Mouse (Mus musculus) CH12.LX (cell line): Measurements from ENCODE around the gene Cwc25. TPM values are rescaled to one million over a fixed set of nuclear protein-coding genes. Genes with fewer than 3 reads are reported as not detected.

Experiments
- DNase-seq: peaks from one replicate; pipeline ENCODE4 v3.0.0-alpha.2; 2013; ENCODE audit errors: extremely low read depth
- H3K27ac ChIP-seq: 2 replicates; pipeline ENCODE4 v1.5.1; 2012; ENCODE audit warnings: low read depth, mild to moderate bottlenecking, control low read depth, moderate library complexity; ENCODE audit not compliant: insufficient read depth
- H3K27me3 ChIP-seq: replicated peaks from 2 replicates; pipeline ENCODE3; 2012; ENCODE audit warnings: inconsistent platforms
- H3K36me3 ChIP-seq, 2 experiments: replicated peaks in 1 of 2; 2 replicates each; pipeline versions ENCODE3 to v1.6.1; 2012; ENCODE audit warnings: inconsistent platforms in 1 of 2, low read length in 1 of 2, mild to moderate bottlenecking in 1 of 2, mixed read lengths in 1 of 2, moderate library complexity in 1 of 2; ENCODE audit not compliant: control insufficient read depth in 1 of 2, insufficient read depth in 1 of 2
- H3K4me1 ChIP-seq, 2 experiments: 2 replicates each; pipeline ENCODE4 v1.6.1; 2012; ENCODE audit warnings: inconsistent platforms in 1 of 2, moderate library complexity in 1 of 2; ENCODE audit not compliant: insufficient read depth in 2 of 2, control insufficient read depth in 1 of 2
- H3K4me2 ChIP-seq: 2 replicates; pipeline ENCODE4 v1.6.1; 2012; ENCODE audit warnings: low read depth, mild to moderate bottlenecking, control low read depth; ENCODE audit not compliant: poor library complexity, insufficient read depth, severe bottlenecking
- H3K4me3 ChIP-seq, 3 experiments: fragments of 150-350 bp in 1 of 3; sonication (generic) in 1 of 3; replicated peaks in 1 of 3; 2 replicates each; pipeline versions ENCODE3 to v1.5.1; 2011 to 2012; ENCODE audit warnings: low read depth in 2 of 3, low read length in 2 of 3, mild to moderate bottlenecking in 2 of 3, moderate library complexity in 2 of 3, control low read depth in 1 of 3, improper control_type of control experiment in 1 of 3, inconsistent platforms in 1 of 3, mixed read lengths in 1 of 3; ENCODE audit not compliant: poor library complexity in 1 of 3
- H3K79me2 ChIP-seq: replicated peaks from 2 replicates; pipeline ENCODE4 v1.6.1; 2012; ENCODE audit warnings: mild to moderate bottlenecking, moderate library complexity; ENCODE audit not compliant: control insufficient read depth, poor library complexity, insufficient read depth, severe bottlenecking; ENCODE audit errors: extremely low read depth
- H3K9ac ChIP-seq: 2 replicates; pipeline ENCODE4 v1.6.1; 2012; ENCODE audit warnings: low read depth, mild to moderate bottlenecking, control low read depth, moderate library complexity; ENCODE audit not compliant: insufficient read depth
- H3K9me3 ChIP-seq: replicated peaks from 2 replicates; pipeline ENCODE3; 2012; ENCODE audit warnings: low read length, inconsistent platforms, mixed read lengths
- BHLHE40 ChIP-seq: IDR thresholded peaks from 2 replicates; pipeline ENCODE4 v1.6.1; 2011; ENCODE audit warnings: mild to moderate bottlenecking, low read depth, low read length, improper control_type of control experiment
- CHD1 ChIP-seq: IDR thresholded peaks from 2 replicates; pipeline ENCODE4 v1.6.1; 2012; ENCODE audit warnings: low read depth, low read length, improper control_type of control experiment, inconsistent platforms
- CHD2 ChIP-seq: IDR thresholded peaks from 2 replicates; pipeline ENCODE4 v1.6.1; 2011; ENCODE audit warnings: low read length, improper control_type of control experiment
- CTCF ChIP-seq, 2 experiments: IDR thresholded peaks in 1 of 2; conservative IDR thresholded peaks in 1 of 2; 2 replicates each; pipeline ENCODE4 v1.5.1; 2011 to 2012; ENCODE audit warnings: low read depth in 2 of 2, low read length in 2 of 2, improper control_type of control experiment in 1 of 2, inconsistent platforms in 1 of 2, mild to moderate bottlenecking in 1 of 2, moderate library complexity in 1 of 2
- E2F4 ChIP-seq: IDR thresholded peaks from 2 replicates; pipeline ENCODE4 v1.6.1; 2011; ENCODE audit warnings: low read depth, low read length, improper control_type of control experiment; ENCODE audit not compliant: insufficient replicate concordance
- ELF1 ChIP-seq: IDR thresholded peaks from 2 replicates; pipeline ENCODE4 v1.6.1; 2014; ENCODE audit warnings: low read depth, mild to moderate bottlenecking, inconsistent platforms, low read length, improper control_type of control experiment
- EP300 ChIP-seq: IDR thresholded peaks from 2 replicates; pipeline ENCODE4 v1.6.1; 2011; ENCODE audit warnings: low read length, improper control_type of control experiment
- ETS1 ChIP-seq: conservative IDR thresholded peaks from 2 replicates; pipeline ENCODE4 v1.6.1; 2012; ENCODE audit warnings: low read depth, mild to moderate bottlenecking, inconsistent platforms, low read length, improper control_type of control experiment, moderate library complexity
- GABPA ChIP-seq: IDR thresholded peaks from 2 replicates; pipeline ENCODE4 v1.6.1; 2012; ENCODE audit warnings: low read depth, low read length, improper control_type of control experiment, inconsistent platforms; ENCODE audit not compliant: insufficient replicate concordance
- HCFC1 ChIP-seq: IDR thresholded peaks from 2 replicates; pipeline ENCODE4 v1.6.1; 2012; ENCODE audit warnings: low read depth, mild to moderate bottlenecking, inconsistent platforms, low read length, improper control_type of control experiment
- JUND ChIP-seq: conservative IDR thresholded peaks from 2 replicates; pipeline ENCODE4 v1.6.1; 2011; ENCODE audit warnings: low read depth, low read length, improper control_type of control experiment
- KAT2A ChIP-seq: IDR thresholded peaks from 2 replicates; pipeline ENCODE4 v1.6.1; 2012; ENCODE audit warnings: low read length, improper control_type of control experiment, inconsistent platforms; ENCODE audit not compliant: insufficient replicate concordance
- MAX ChIP-seq: IDR thresholded peaks from 2 replicates; pipeline ENCODE4 v1.6.1; 2011; ENCODE audit warnings: low read length, improper control_type of control experiment
- MXI1 ChIP-seq: IDR thresholded peaks from 2 replicates; pipeline ENCODE4 v1.6.1; 2011; ENCODE audit warnings: mild to moderate bottlenecking, low read depth, low read length, improper control_type of control experiment
- MYC ChIP-seq: IDR thresholded peaks from 2 replicates; pipeline ENCODE4 v1.6.1; 2011; ENCODE audit warnings: low read depth, mild to moderate bottlenecking, improper control_type of control experiment, low read length
- NELFE ChIP-seq: IDR thresholded peaks from 2 replicates; pipeline ENCODE4 v1.6.1; 2011; ENCODE audit warnings: low read depth, low read length, improper control_type of control experiment
- POLR2A ChIP-seq: IDR thresholded peaks from 2 replicates; pipeline ENCODE4 v1.6.1; 2011; ENCODE audit warnings: low read depth, mild to moderate bottlenecking, improper control_type of control experiment, low read length
- POLR2AphosphoS2 ChIP-seq: IDR thresholded peaks from 2 replicates; pipeline ENCODE4 v1.6.1; 2011; ENCODE audit warnings: low read depth, low read length, improper control_type of control experiment
- RAD21 ChIP-seq: IDR thresholded peaks from 2 replicates; pipeline ENCODE4 v1.6.1; 2011; ENCODE audit warnings: low read depth, mild to moderate bottlenecking, low read length, improper control_type of control experiment, moderate library complexity
- SIN3A ChIP-seq: IDR thresholded peaks from 2 replicates; pipeline ENCODE4 v1.6.1; 2012; ENCODE audit warnings: low read length, improper control_type of control experiment, inconsistent platforms
- SMC3 ChIP-seq: IDR thresholded peaks from 2 replicates; pipeline ENCODE4 v1.6.1; 2011; ENCODE audit warnings: low read depth, low read length, improper control_type of control experiment
- TBP ChIP-seq: conservative IDR thresholded peaks from 2 replicates; pipeline ENCODE4 v1.6.1; 2011; ENCODE audit warnings: low read depth, low read length, improper control_type of control experiment
- UBTF ChIP-seq: IDR thresholded peaks from 2 replicates; pipeline ENCODE4 v1.6.1; 2012; ENCODE audit warnings: low read depth, mild to moderate bottlenecking, inconsistent platforms, low read length, improper control_type of control experiment, moderate library complexity
- USF1 ChIP-seq: IDR thresholded peaks from 2 replicates; pipeline ENCODE4 v1.6.1; 2014; ENCODE audit warnings: low read depth, mild to moderate bottlenecking, inconsistent platforms, low read length, improper control_type of control experiment
- ZMIZ1 ChIP-seq: IDR thresholded peaks from 2 replicates; pipeline ENCODE4 v1.6.1; 2012; ENCODE audit warnings: low read depth, mild to moderate bottlenecking, inconsistent platforms, low read length, improper control_type of control experiment
- dilution Hi-C: fragments of 300-500 bp; cut with MboI; formaldehyde crosslinking; loops from 2 replicates; pipeline ENCODE4 v1.14.3; 2020; ENCODE audit warnings: low sequenced_read_pairs; ENCODE audit not compliant: extremely low pct_unique_long_range_greater_than_20kb, extremely low pct_ligation_motif_present
- in situ Hi-C: fragments of 300-500 bp; cut with MboI; formaldehyde crosslinking; loops from 3 replicates; pipeline ENCODE4 v1.14.3; 2019; ENCODE audit warnings: low sequenced_read_pairs, low pct_ligation_motif_present, low pct_unique_long_range_greater_than_20kb, mixed read lengths
- polyA plus RNA-seq: library from polyadenylated mRNA; unstranded; fragments of >175 nt; gene quantifications from 2 replicates; pipeline ENCODE4 v1.2.1, GENCODE M21; 2012; ENCODE audit warnings: low read depth; ENCODE audit not compliant: insufficient read length
- total RNA-seq, 2 experiments: library from RNA; depleted of rRNA; stranded (reverse); fragments of 300-350 nt in 1 of 2; fragments of >200 nt in 1 of 2; gene quantifications; 2 replicates each; pipeline ENCODE4 v1.2.3; 2012 to 2014

Cwc25 gene
- total and polyA plus RNA-seq, 3 experiments = 16.7 to 21.5 (median 19.6) TPM

DNA sequence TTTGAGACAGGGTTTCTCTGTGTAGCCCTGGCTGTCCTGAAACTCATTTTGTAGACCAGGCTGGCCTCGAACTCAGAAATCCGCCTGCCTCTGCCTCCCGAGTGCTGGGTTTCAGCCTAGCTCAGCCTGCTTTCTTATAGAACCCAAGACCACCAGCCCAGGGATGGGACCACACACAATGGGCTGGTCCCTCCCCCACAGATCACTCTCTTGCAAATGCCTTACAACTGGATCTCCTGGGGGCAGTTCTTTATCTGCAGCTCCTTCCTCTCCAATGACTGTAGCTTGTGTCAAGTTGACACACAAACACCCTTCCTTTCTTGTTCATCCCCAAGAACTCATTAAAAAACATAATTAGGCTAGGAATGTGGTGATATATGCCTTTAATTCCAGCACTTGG is 21.6 kb upstream of the Cwc25 start:
- TF ChIP-seq BHLHE40 = no peak
- peaks cover 0 to 8% of the 10 kb centered on the region in 2 experiments; a peak in 2 of 4 replicates for H3K4me1 ChIP-seq
- dilution Hi-C loops = no loop called here

DNA sequence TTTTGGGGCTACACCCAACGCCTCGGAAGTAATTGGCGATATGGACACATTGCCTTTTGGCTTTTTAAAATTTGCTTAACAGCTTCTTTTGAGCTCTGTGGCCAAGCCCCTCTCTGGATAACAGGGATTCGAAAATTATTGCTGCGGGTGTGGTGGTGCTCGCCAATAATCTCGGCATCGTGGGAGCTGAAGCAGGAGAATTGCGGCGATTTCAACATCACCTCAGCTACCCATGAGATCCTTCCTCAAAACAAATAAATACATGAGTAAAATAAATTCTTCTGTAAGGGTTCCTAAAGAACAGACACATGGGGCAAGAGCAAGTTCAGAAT is 16.2 kb upstream of the Cwc25 start:
- Histone ChIP-seq H3K36me3 (peaks cover 33 to 41% of the 10 kb centered on the region in 2 experiments), H3K4me1 (peaks cover 8 to 30% of the 10 kb centered on the region in 2 experiments), H3K9ac (peak overlapping the region; percentile 71), H3K79me2 (peaks cover 39% of the 10 kb centered on the region), H3K4me2 (peak overlapping the region; percentile 75), H3K27ac (no peak overlapping the region), H3K9me3 (peaks cover 4% of the 10 kb centered on the region), H3K4me3 (peak overlapping the region; percentile 83 to 96 (median 90)), H3K27me3 (peaks cover 2% of the 10 kb centered on the region)
- DNase-seq = no peak
- in situ Hi-C loops = no loop called here
- peak; percentile 78 for TF ChIP-seq POLR2A
- TF ChIP-seq SIN3A = peak; percentile 34; the same call in 1 of the 2 replicates
- TF ChIP-seq JUND = no peak
- no peak for TF ChIP-seq BHLHE40
- no peak for TF ChIP-seq USF1
- peak; percentile 72 for TF ChIP-seq NELFE
- TF ChIP-seq KAT2A = no peak
- no peak for TF ChIP-seq TBP
- TF ChIP-seq GABPA = no peak
- TF ChIP-seq RAD21 = no peak
- no peak for TF ChIP-seq E2F4
- no peak for TF ChIP-seq EP300
- no peak for TF ChIP-seq MYC
- TF ChIP-seq CHD1 = no peak
- peak; percentile 62; the same call in 1 of the 2 replicates for TF ChIP-seq ZMIZ1
- TF ChIP-seq UBTF = no peak
- no peak for TF ChIP-seq MAX
- no peak for TF ChIP-seq CTCF (conservative IDR thresholded peaks at IDR 0.05 in 1 of 2, IDR thresholded peaks at IDR 0.05 in 1 of 2; ENCODE audit: low read depth in 2 of 2, low read length in 2 of 2)
- TF ChIP-seq SMC3 = no peak
- TF ChIP-seq POLR2AphosphoS2 = no peak
- no peak for TF ChIP-seq CHD2
- TF ChIP-seq HCFC1 = no peak
- no peak for TF ChIP-seq MXI1
- TF ChIP-seq ETS1 = no peak
- TF ChIP-seq ELF1 = no peak
- dilution Hi-C loops = no loop called here

More for the DNA sequence above, 21.6 kb upstream of the Cwc25 start:
- in situ Hi-C loops = no loop called here
- Histone ChIP-seq H3K9ac (no peak overlapping the region), H3K27me3 (peaks cover 7% of the 10 kb centered on the region), H3K27ac (no peak overlapping the region), H3K4me2 (no peak overlapping the region), H3K9me3 (peaks cover 5% of the 10 kb centered on the region), H3K4me3 (no peak overlapping the region), H3K36me3 (peaks cover 0 to 2% of the 10 kb centered on the region in 2 experiments), H3K79me2 (0 out of 2 replicates have a peak, but pooled peaks cover 2% of the 10 kb centered on the region)
- DNase-seq = no peak
